Mouse (Mus musculus) stomach, postnatal 0 days (tissue): ENCODE measurements around the gene Zfp605. TPM values are rescaled to one million over a fixed set of nuclear protein-coding genes. Genes with fewer than 3 reads are reported as not detected.
A peak's percentile ranks its signal among the peaks of the same experiment; 100 is the strongest.
"Not testable (repeated sequence)": the region's sequence is repeated elsewhere in the genome, so short reads cannot be mapped to it uniquely, and the experiment has no call there.

ENCODE experiments used
- ATAC-seq: fragments of 200-750 bp; cut with Nextera tagmentation; 2 replicates; pipeline ENCODE4 v1.8.0; 2017; ENCODE audit not compliant: low FRiP score, low TSS enrichment
- DNase-seq: peaks from one replicate; pipeline ENCODE4 v3.0.0-alpha.2; 2016; ENCODE audit warnings: low spot score
- H3K27ac ChIP-seq: fragments of 300-500 bp; sonication (generic); replicated peaks from 2 replicates; pipeline ENCODE4 v1.5.1; 2014; ENCODE audit warnings: mild to moderate bottlenecking, control low read depth
- H3K27me3 ChIP-seq: fragments of 300-500 bp; sonication (generic); 2 replicates; pipeline ENCODE4 v1.6.1; 2014; ENCODE audit warnings: low read length; ENCODE audit not compliant: control insufficient read depth, insufficient read depth
- H3K36me3 ChIP-seq: fragments of 300-500 bp; sonication (generic); 2 replicates; pipeline ENCODE4 v1.6.1; 2014; ENCODE audit warnings: low read length, mixed read lengths; ENCODE audit not compliant: control insufficient read depth, insufficient read depth
- H3K4me1 ChIP-seq: fragments of 300-500 bp; sonication (generic); replicated peaks from 2 replicates; pipeline ENCODE4 v1.6.1; 2014; ENCODE audit warnings: antibody characterized with exemption; ENCODE audit not compliant: control insufficient read depth, insufficient read depth
- H3K4me2 ChIP-seq: fragments of 300-500 bp; sonication (generic); replicated peaks from 2 replicates; pipeline ENCODE4 v1.6.1; 2014; ENCODE audit warnings: low read depth, mild to moderate bottlenecking, control low read depth, moderate library complexity
- H3K4me3 ChIP-seq: fragments of 300-500 bp; sonication (generic); 2 replicates; pipeline ENCODE4 v1.5.1; 2014; ENCODE audit warnings: low read depth, low read length, control low read depth
- H3K9ac ChIP-seq: fragments of 300-500 bp; sonication (generic); 2 replicates; pipeline ENCODE4 v1.6.1; 2014; ENCODE audit warnings: mild to moderate bottlenecking, low read length, control low read depth, mixed read lengths
- H3K9me3 ChIP-seq: fragments of 300-500 bp; sonication (generic); 2 replicates; pipeline ENCODE4 v1.6.1; 2016; ENCODE audit warnings: low read length; ENCODE audit not compliant: control insufficient read depth
- CTCF ChIP-seq: IDR thresholded peaks from 2 replicates; pipeline ENCODE4 v1.5.1; 2016; ENCODE audit warnings: antibody characterized with exemption, low read depth, mild to moderate bottlenecking, moderate library complexity
- EP300 ChIP-seq: optimal IDR thresholded peaks from 2 replicates; pipeline ENCODE3; 2016; ENCODE audit warnings: antibody characterized with exemption
- WGBS: fragments of 180-500 bp; shearing (Covaris S2); extraction: QIAGEN DNeasy Blood & Tissue Kit; methylation state at CpG from one replicate; pipeline ENCODE4 v1.1.7; 2014; 5-methylcytosine and 5-hydroxymethylcytosine counted together
- polyA plus RNA-seq: library from polyadenylated mRNA; unstranded; fragments of >200 nt; fragmentation: Nextera tagmentation; extraction: Ambion mirVana; gene quantifications from 2 replicates; pipeline ENCODE4 v1.2.1, GENCODE M21; 2015

The Zfp605 gene
- polyA plus RNA-seq, 1 experiment from 2014 or later, result 2.0 TPM

- Histone ChIP-seq H3K27me3 (no peaks in the 10 kb centered on the region), H3K4me1 (peaks cover 4% of the 10 kb centered on the region), H3K9ac (peak overlapping the region; percentile 89; the same call in 1 of the 2 replicates), H3K9me3 (0 out of 2 replicates have a peak, but pooled peaks cover 4% of the 10 kb centered on the region), H3K4me2 (peak overlapping the region; percentile 75), H3K36me3 (peaks cover 30% of the 10 kb centered on the region), H3K4me3 (peak overlapping the region; percentile 81; the same call in 1 of the 2 replicates), H3K27ac (peak overlapping the region; percentile 100; the same call in 1 of the 2 replicates)
- DNase-seq (peak; percentile 18), ATAC-seq (no peak)
- TF ChIP-seq CTCF, result no peak
- TF ChIP-seq EP300, result no peak
- 95% methylated on average over 26 of the region's 26 CpGs for WGBS
These were observed 3.6 kb upstream of the Zfp605 start for GRCm38 (mm10) chr5:110106140-110106871.

DNA sequence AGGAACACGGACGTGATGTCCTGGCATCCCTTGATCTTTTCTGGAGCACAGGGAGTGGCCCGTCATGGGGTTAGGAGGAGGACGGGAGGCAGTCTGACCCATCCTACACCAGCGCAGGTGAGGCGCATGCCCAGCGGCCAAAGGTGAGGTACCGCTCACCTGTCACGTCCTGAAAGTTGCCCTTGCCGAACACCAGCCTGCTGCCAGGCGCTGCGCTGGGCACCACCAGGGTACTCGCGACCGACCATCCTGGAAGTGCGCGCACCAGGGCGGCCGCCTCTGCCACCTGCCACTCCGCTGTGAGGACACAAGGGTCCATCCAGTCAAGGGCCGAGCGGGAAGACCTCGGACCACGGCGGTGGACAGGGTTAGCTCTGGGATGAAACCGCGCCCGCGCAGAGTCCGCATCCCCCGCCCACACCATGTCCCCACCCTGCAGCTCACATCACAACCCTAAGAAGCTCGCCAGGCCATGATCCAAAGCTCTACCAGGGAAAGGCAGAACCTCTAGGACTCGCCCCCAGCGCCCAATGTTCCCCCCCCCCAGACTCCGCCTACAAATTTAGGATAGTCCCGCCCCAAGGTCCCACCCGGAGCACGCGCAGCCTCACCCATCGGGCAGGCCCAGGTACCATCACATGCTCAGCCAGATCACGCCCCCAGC is 2.9 kb upstream of the Zfp605 start:
- DNase-seq (no peak), ATAC-seq (no peak; the same call in 1 of the 2 replicates)
- Histone ChIP-seq H3K9me3 (0 out of 2 replicates have a peak, but pooled peaks cover 4% of the 10 kb centered on the region), H3K4me2 (peak overlapping the region; percentile 75), H3K27me3 (no peaks in the 10 kb centered on the region), H3K27ac (peak overlapping the region; percentile 100), H3K4me1 (no peaks in the 10 kb centered on the region), H3K36me3 (peaks cover 30% of the 10 kb centered on the region), H3K9ac (peak overlapping the region; percentile 89), H3K4me3 (peak overlapping the region; percentile 81)
- 17% methylated on average over 38 of the region's 41 CpGs for WGBS
- TF ChIP-seq CTCF (0 out of 2 replicates have a peak, but pooled peaks have one; percentile 1), EP300 (no peak)

DNA sequence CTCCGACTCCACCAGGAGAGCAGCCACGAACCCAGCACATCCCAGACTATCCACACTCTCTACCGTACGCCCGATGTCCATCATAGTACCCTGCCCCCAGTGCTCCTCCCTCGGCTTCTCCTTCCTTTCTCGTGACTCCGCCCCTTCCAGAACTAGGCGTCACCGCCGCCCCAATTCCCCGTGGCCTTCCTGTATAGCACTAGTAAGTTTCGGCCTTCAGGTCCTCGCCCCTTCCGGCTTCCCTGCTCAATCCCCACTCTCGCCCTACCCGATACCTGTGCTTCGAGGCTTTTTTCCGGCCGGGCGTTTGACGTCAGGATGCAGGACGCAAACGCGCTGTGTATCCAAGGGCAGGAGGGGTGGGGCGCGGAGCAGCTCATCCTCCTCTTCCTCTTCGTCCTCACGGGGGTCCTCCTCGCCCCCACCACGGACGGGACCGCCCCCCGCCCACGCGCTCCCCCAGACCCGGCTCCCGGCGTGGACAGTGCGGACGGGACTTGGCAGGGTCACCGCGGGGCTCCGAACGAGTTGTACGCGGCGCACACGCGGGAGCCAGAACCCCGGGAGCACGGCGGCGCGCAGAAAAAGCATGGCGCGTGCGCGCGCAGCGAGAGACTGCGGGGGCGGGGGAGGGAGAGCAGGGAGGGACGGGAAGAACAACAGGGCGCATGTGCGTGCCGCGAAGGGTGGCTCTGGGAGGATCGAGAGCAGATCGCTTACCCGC is 2.1 kb upstream of the Zfp605 start, which contains the start of gene Gtpbp6:
Gene Gtpbp6, minus strand, starts transcription at position 617 of the 724 bp plus-strand sequence.
- H3K27me3 ChIP-seq, result no peaks in the 10 kb centered on the region
- no peak for TF ChIP-seq EP300
- no peak for TF ChIP-seq CTCF
- H3K36me3 ChIP-seq, result peaks cover 30% of the 10 kb centered on the region
- DNase-seq (peak; percentile 97), ATAC-seq (peak; percentile 95)
- peak within 1 kb of the TSS; percentile 89 for H3K9ac ChIP-seq
- H3K4me2 ChIP-seq, result peak within 1 kb of the TSS; percentile 75
- peak within 1 kb of the TSS; percentile 100 for H3K27ac ChIP-seq
- WGBS, result under 1% methylated on average over 70 of the region's 71 CpGs
- no peaks in the 10 kb centered on the region for H3K4me1 ChIP-seq
- 0 out of 2 replicates have a peak, but pooled peaks cover 4% of the 10 kb centered on the region for H3K9me3 ChIP-seq
- peak within 1 kb of the TSS; percentile 81 for H3K4me3 ChIP-seq

DNA sequence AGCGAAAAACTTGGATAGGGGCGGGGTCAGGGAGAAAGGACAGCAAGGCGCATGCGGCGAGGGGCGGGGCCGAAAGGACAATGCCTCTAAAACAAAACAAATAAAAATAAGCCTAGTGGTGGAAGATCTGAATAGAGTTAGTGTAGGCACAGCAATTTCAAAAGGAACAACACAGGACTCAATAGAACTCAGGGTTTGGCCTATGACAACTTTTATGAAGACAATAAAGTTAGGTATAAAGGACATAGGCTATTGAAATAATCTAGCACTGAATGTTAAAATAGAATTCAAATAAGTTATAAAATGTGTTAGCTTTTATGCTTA is 1.6 kb upstream of the Zfp605 start:
- no peak for ATAC-seq
- DNase-seq, result no peak
- Histone ChIP-seq H3K9me3 (0 out of 2 replicates have a peak, but pooled peaks cover 4% of the 10 kb centered on the region), H3K36me3 (peaks cover 26% of the 10 kb centered on the region), H3K27me3 (no peaks in the 10 kb centered on the region), H3K9ac (no peak overlapping the region), H3K4me3 (peak overlapping the region; percentile 81), H3K27ac (peak overlapping the region; percentile 100), H3K4me1 (no peaks in the 10 kb centered on the region), H3K4me2 (peak overlapping the region; percentile 75)
- TF ChIP-seq CTCF (peak; percentile 39), EP300 (no peak)
- under 1% methylated on average over 7 of the region's 7 CpGs for WGBS

- not testable (repeated sequence) for ATAC-seq, H3K9ac ChIP-seq, H3K27me3 ChIP-seq, H3K27ac ChIP-seq, H3K4me2 ChIP-seq, H3K36me3 ChIP-seq, H3K4me3 ChIP-seq, DNase-seq, H3K4me1 ChIP-seq, H3K9me3 ChIP-seq
- WGBS, result 80% methylated on average over 3 of the region's 3 CpGs
These were observed 12.5 kb downstream of the Zfp605 start for GRCm38 (mm10) chr5:110122380-110122779.
